Mouse (Mus musculus) intestine, postnatal 0 days (tissue): ENCODE measurements around the gene C1rl. TPM values are rescaled to one million over a fixed set of nuclear protein-coding genes. Genes with fewer than 3 reads are reported as not detected.

Source experiments
- ATAC-seq: fragments of 200-750 bp; cut with Nextera tagmentation; 2 replicates; pipeline ENCODE4 v1.8.0; 2017; ENCODE audit warnings: mild to moderate bottlenecking, moderate TSS enrichment, moderate library complexity
- H3K27ac ChIP-seq: fragments of 300-500 bp; sonication (generic); 2 replicates; pipeline ENCODE4 v1.5.1; 2014; ENCODE audit warnings: mild to moderate bottlenecking, low read depth, low read length, moderate library complexity
- H3K27me3 ChIP-seq: fragments of 300-500 bp; sonication (generic); replicated peaks from 2 replicates; pipeline ENCODE4 v1.6.1; 2014; ENCODE audit warnings: low read length, mixed read lengths; ENCODE audit not compliant: control insufficient read depth, insufficient read depth
- H3K36me3 ChIP-seq: fragments of 300-500 bp; sonication (generic); 2 replicates; pipeline ENCODE4 v1.6.1; 2014; ENCODE audit warnings: mild to moderate bottlenecking, moderate library complexity; ENCODE audit not compliant: control insufficient read depth, insufficient read depth
- H3K4me1 ChIP-seq: fragments of 300-500 bp; sonication (generic); replicated peaks from 2 replicates; pipeline ENCODE4 v1.6.1; 2014; ENCODE audit warnings: antibody characterized with exemption, low read length, mixed read lengths; ENCODE audit not compliant: control insufficient read depth, insufficient read depth
- H3K4me2 ChIP-seq: fragments of 300-500 bp; sonication (generic); replicated peaks from 2 replicates; pipeline ENCODE4 v1.6.1; 2014; ENCODE audit warnings: low read depth, mild to moderate bottlenecking, moderate library complexity
- H3K4me3 ChIP-seq: fragments of 300-500 bp; sonication (generic); 2 replicates; pipeline ENCODE4 v1.5.1; 2014; ENCODE audit warnings: low read depth, low read length
- H3K9ac ChIP-seq: fragments of 300-500 bp; sonication (generic); 2 replicates; pipeline ENCODE4 v1.6.1; 2014; ENCODE audit warnings: mild to moderate bottlenecking, low read depth, low read length
- H3K9me3 ChIP-seq: fragments of 300-500 bp; sonication (generic); 2 replicates; pipeline ENCODE4 v1.6.1; 2016; ENCODE audit warnings: mixed run types; ENCODE audit not compliant: control insufficient read depth
- CTCF ChIP-seq: sonication (generic); IDR thresholded peaks from 2 replicates; pipeline ENCODE4 v1.5.1; 2016; ENCODE audit warnings: low read depth, mild to moderate bottlenecking, control low read depth, antibody characterized with exemption, moderate library complexity
- WGBS: fragments of 180-500 bp; shearing (Covaris S2); extraction: QIAGEN DNeasy Blood & Tissue Kit; methylation state at CpG from one replicate; pipeline ENCODE4 v1.1.7; 2014; 5-methylcytosine and 5-hydroxymethylcytosine counted together
- polyA plus RNA-seq: library from polyadenylated mRNA; unstranded; fragments of >200 nt; fragmentation: Nextera tagmentation; extraction: Ambion mirVana; gene quantifications from 2 replicates; pipeline ENCODE4 v1.2.1, GENCODE M21; 2015

The C1rl gene
- polyA plus RNA-seq, 1 experiment from 2014 or later: 1.9 TPM

- no peak for TF ChIP-seq CTCF
- H3K4me1 ChIP-seq: peaks cover 6% of the 10 kb centered on the region; the same call in 1 of the 2 replicates
- no peak overlapping the region for H3K27ac ChIP-seq
- no peaks in the 10 kb centered on the region for H3K27me3 ChIP-seq
- no peak overlapping the region for H3K9ac ChIP-seq
- no peak overlapping the region for H3K4me2 ChIP-seq
- no peak overlapping the region for H3K4me3 ChIP-seq
- H3K9me3 ChIP-seq: no peaks in the 10 kb centered on the region
- no peak for ATAC-seq
- WGBS: 84% methylated on average over 11 of the region's 11 CpGs
- no peaks in the 10 kb centered on the region for H3K36me3 ChIP-seq
These were observed 16.1 kb upstream of the C1rl start for GRCm38 (mm10) chr6:124476796-124477195.

GRCm38 (mm10) chr6:124477221-124477655, 15.7 kb upstream of the C1rl start:
- no peak overlapping the region for H3K4me3 ChIP-seq
- no peaks in the 10 kb centered on the region for H3K36me3 ChIP-seq
- WGBS: 63% methylated on average over 5 of the region's 5 CpGs
- no peaks in the 10 kb centered on the region for H3K27me3 ChIP-seq
- no peak overlapping the region for H3K27ac ChIP-seq
- H3K9ac ChIP-seq: no peak overlapping the region
- no peaks in the 10 kb centered on the region for H3K9me3 ChIP-seq
- peaks cover 6% of the 10 kb centered on the region for H3K4me1 ChIP-seq
- no peak overlapping the region for H3K4me2 ChIP-seq
- TF ChIP-seq CTCF: no peak
- ATAC-seq: no peak

- Histone ChIP-seq H3K27me3 (no peaks in the 10 kb centered on the region), H3K9me3 (no peaks in the 10 kb centered on the region), H3K36me3 (no peaks in the 10 kb centered on the region), H3K27ac (peak overlapping the region; percentile 58), H3K4me1 (peaks cover 6% of the 10 kb centered on the region), H3K9ac (no peak overlapping the region), H3K4me3 (no peak overlapping the region), H3K4me2 (peak overlapping the region; percentile 48)
- no peak for TF ChIP-seq CTCF
- peak; percentile 75 for ATAC-seq
- 18% methylated on average over 17 of the region's 17 CpGs for WGBS
These were observed 14.8 kb upstream of the C1rl start for GRCm38 (mm10) chr6:124477922-124478651.

GRCm38 (mm10) chr6:124478874-124479572, 13.9 kb upstream of the C1rl start:
- no peak for ATAC-seq
- H3K9me3 ChIP-seq: no peaks in the 10 kb centered on the region
- H3K27ac ChIP-seq: no peak overlapping the region
- peak overlapping the region; percentile 48; the same call in 1 of the 2 replicates for H3K4me2 ChIP-seq
- H3K27me3 ChIP-seq: no peaks in the 10 kb centered on the region
- peaks cover 6% of the 10 kb centered on the region for H3K4me1 ChIP-seq
- 44% methylated on average over 3 of the region's 3 CpGs for WGBS
- TF ChIP-seq CTCF: no peak
- no peak overlapping the region for H3K4me3 ChIP-seq
- H3K9ac ChIP-seq: no peak overlapping the region
- no peaks in the 10 kb centered on the region for H3K36me3 ChIP-seq

GRCm38 (mm10) chr6:124479573-124479930, 13.4 kb upstream of the C1rl start:
- TF ChIP-seq CTCF: no peak
- Histone ChIP-seq H3K4me1 (peaks cover 6% of the 10 kb centered on the region), H3K36me3 (no peaks in the 10 kb centered on the region), H3K27ac (no peak overlapping the region), H3K9me3 (no peaks in the 10 kb centered on the region), H3K4me2 (no peak overlapping the region), H3K9ac (no peak overlapping the region), H3K27me3 (no peaks in the 10 kb centered on the region), H3K4me3 (no peak overlapping the region)
- no peak for ATAC-seq
- WGBS: 53% methylated on average over 3 of the region's 3 CpGs

GRCm38 (mm10) chr6:124480295-124480694, 12.6 kb upstream of the C1rl start:
- H3K4me2 ChIP-seq: no peak overlapping the region
- H3K36me3 ChIP-seq: no peaks in the 10 kb centered on the region
- H3K4me3 ChIP-seq: no peak overlapping the region
- ATAC-seq: no peak
- H3K27ac ChIP-seq: no peak overlapping the region
- 58% methylated on average over 4 of the region's 4 CpGs for WGBS
- no peaks in the 10 kb centered on the region for H3K27me3 ChIP-seq
- no peaks in the 10 kb centered on the region for H3K9me3 ChIP-seq
- peak; percentile 77 for TF ChIP-seq CTCF
- H3K9ac ChIP-seq: no peak overlapping the region
- peaks cover 6% of the 10 kb centered on the region for H3K4me1 ChIP-seq
